Mouse (Mus musculus) thymus, adult 2 months (tissue): ENCODE measurements around the gene Tut4. TPM values are rescaled to one million over a fixed set of nuclear protein-coding genes. Genes with fewer than 3 reads are reported as not detected.

Source experiments
- DNase-seq: peaks from one replicate; pipeline ENCODE4 v3.0.0; 2021
- H3K27ac ChIP-seq: fragments of 200-500 bp; 2 replicates; pipeline ENCODE4 v1.5.1; 2012; ENCODE audit warnings: low read length, control low read depth; ENCODE audit not compliant: control insufficient read depth, insufficient read depth
- H3K27me3 ChIP-seq: fragments of 200-500 bp; 2 replicates; pipeline ENCODE4 v1.6.1; 2012; ENCODE audit warnings: mild to moderate bottlenecking, low read length, moderate library complexity, mixed read lengths; ENCODE audit not compliant: control insufficient read depth, insufficient read depth
- H3K36me3 ChIP-seq: fragments of 200-500 bp; 2 replicates; pipeline ENCODE4 v1.6.1; 2012; ENCODE audit warnings: mild to moderate bottlenecking, low read length, moderate library complexity; ENCODE audit not compliant: control insufficient read depth, insufficient read depth
- H3K4me1 ChIP-seq: fragments of 200-500 bp; replicated peaks from 2 replicates; pipeline ENCODE4 v1.6.1; 2012; ENCODE audit warnings: low read length; ENCODE audit not compliant: control insufficient read depth, insufficient read depth
- H3K4me3 ChIP-seq: fragments of 200-500 bp; 2 replicates; pipeline ENCODE4 v1.5.1; 2012; ENCODE audit warnings: mild to moderate bottlenecking, low read length, control low read depth, moderate library complexity; ENCODE audit not compliant: control insufficient read depth, insufficient read depth
- CTCF ChIP-seq: fragments of 200-500 bp; IDR thresholded peaks from 2 replicates; pipeline ENCODE4 v1.5.1; 2012; ENCODE audit warnings: mild to moderate bottlenecking, control low read depth, low read length, moderate library complexity, borderline replicate concordance; ENCODE audit not compliant: control insufficient read depth, poor library complexity, insufficient read depth; ENCODE audit errors: extremely low read depth
- POLR2A ChIP-seq: fragments of 200-500 bp; IDR thresholded peaks from 2 replicates; pipeline ENCODE4 v1.6.1; 2012; ENCODE audit warnings: mild to moderate bottlenecking, low read length, control low read depth, moderate library complexity; ENCODE audit not compliant: control insufficient read depth, poor library complexity, insufficient read depth; ENCODE audit errors: extremely low read depth
- WGBS: fragments of 180-500 bp; shearing (Covaris S2); methylation state at CpG from one replicate; pipeline ENCODE4 v1.1.7; 2018; 5-methylcytosine and 5-hydroxymethylcytosine counted together
- polyA plus RNA-seq: library from polyadenylated mRNA; depleted of rRNA; stranded (reverse); fragments of >200 nt; gene quantifications from 2 replicates; pipeline ENCODE4 v1.2.3, GENCODE M21; 2012

The Tut4 gene
- polyA plus RNA-seq, 1 experiment = 93.5 TPM

GRCm38 (mm10) chr4:108433341-108433740 lies 25.9 kb upstream of the Tut4 start:
- H3K4me3 ChIP-seq = no peak overlapping the region
- no peak overlapping the region for H3K27ac ChIP-seq
- no peaks in the 10 kb centered on the region for H3K27me3 ChIP-seq
- 0 out of 2 replicates have a peak, but pooled peaks cover 3% of the 10 kb centered on the region for H3K4me1 ChIP-seq
- no peaks in the 10 kb centered on the region for H3K36me3 ChIP-seq
- DNase-seq = no peak
- TF ChIP-seq POLR2A (no peak), CTCF (no peak)
- 67% methylated on average over 6 of the region's 6 CpGs for WGBS

- DNase-seq = no peak
- Histone ChIP-seq H3K27ac (no peak overlapping the region), H3K27me3 (no peaks in the 10 kb centered on the region), H3K36me3 (no peaks in the 10 kb centered on the region), H3K4me1 (0 out of 2 replicates have a peak, but pooled peaks cover 3% of the 10 kb centered on the region), H3K4me3 (no peak overlapping the region)
- no peak for TF ChIP-seq POLR2A
- WGBS = 46% methylated on average over 4 of the region's 4 CpGs
These were observed 25.0 kb upstream of the Tut4 start for GRCm38 (mm10) chr4:108434221-108434620.

- DNase-seq = no peak
- Histone ChIP-seq H3K4me3 (no peak overlapping the region), H3K36me3 (no peaks in the 10 kb centered on the region), H3K27ac (no peak overlapping the region), H3K4me1 (0 out of 2 replicates have a peak, but pooled peaks cover 3% of the 10 kb centered on the region), H3K27me3 (no peaks in the 10 kb centered on the region)
- TF ChIP-seq POLR2A = no peak
- TF ChIP-seq CTCF = no peak
- 100% methylated on average over 3 of the region's 3 CpGs for WGBS
These were observed 24.4 kb upstream of the Tut4 start for GRCm38 (mm10) chr4:108434781-108435180.

GRCm38 (mm10) chr4:108435646-108436045 lies 23.6 kb upstream of the Tut4 start:
- H3K36me3 ChIP-seq = no peaks in the 10 kb centered on the region
- no peak for DNase-seq
- H3K4me1 ChIP-seq = 0 out of 2 replicates have a peak, but pooled peaks cover 3% of the 10 kb centered on the region
- no peak overlapping the region for H3K27ac ChIP-seq
- H3K27me3 ChIP-seq = no peaks in the 10 kb centered on the region
- WGBS = 93% methylated on average over 3 of the region's 3 CpGs
- H3K4me3 ChIP-seq = no peak overlapping the region
- TF ChIP-seq POLR2A (no peak), CTCF (no peak)

- no peak for DNase-seq
- TF ChIP-seq CTCF = no peak
- no peak for TF ChIP-seq POLR2A
- Histone ChIP-seq H3K4me1 (0 out of 2 replicates have a peak, but pooled peaks cover 3% of the 10 kb centered on the region), H3K36me3 (no peaks in the 10 kb centered on the region), H3K4me3 (no peak overlapping the region), H3K27ac (no peak overlapping the region), H3K27me3 (no peaks in the 10 kb centered on the region)
- 92% methylated on average over 1 of the region's 1 CpGs for WGBS
These were observed 23.0 kb upstream of the Tut4 start for GRCm38 (mm10) chr4:108436225-108436624.

- no peak for TF ChIP-seq POLR2A
- TF ChIP-seq CTCF = no peak
- H3K4me1 ChIP-seq = 0 out of 2 replicates have a peak, but pooled peaks cover 3% of the 10 kb centered on the region
- H3K27ac ChIP-seq = no peak overlapping the region
- H3K27me3 ChIP-seq = no peaks in the 10 kb centered on the region
- no peak overlapping the region for H3K4me3 ChIP-seq
- WGBS = 87% methylated on average over 6 of the region's 6 CpGs
- no peak for DNase-seq
- H3K36me3 ChIP-seq = no peaks in the 10 kb centered on the region
These were observed 21.0 kb upstream of the Tut4 start for GRCm38 (mm10) chr4:108438082-108438840.
